Mouse (Mus musculus): ENCODE data around the gene Marf1.

Marf1 gene

GRCm38 (mm10) chr16:14137976-14138561 lies 25.1 kb downstream of the Marf1 start:
- no peak for DNase-seq (ENCODE audit: low read depth, low spot score)

- no peak for DNase-seq (ENCODE audit: low read depth, low spot score)
These were observed 28.1 kb downstream of the Marf1 start for GRCm38 (mm10) chr16:14135014-14135413.

GRCm38 (mm10) chr16:14131838-14132237 lies 31.3 kb downstream of the Marf1 start:
- DNase-seq (ENCODE audit: low read depth, low spot score) = peak; percentile 6

- DNase-seq (ENCODE audit: low read depth, low spot score) = peak; percentile 51
These were observed 31.8 kb downstream of the Marf1 start for GRCm38 (mm10) chr16:14131376-14131775.

GRCm38 (mm10) chr16:14130796-14131195 lies 32.4 kb downstream of the Marf1 start:
- no peak for DNase-seq (ENCODE audit: low read depth, low spot score)

- DNase-seq (ENCODE audit: low read depth, low spot score) = no peak
These were observed 34.2 kb downstream of the Marf1 start for GRCm38 (mm10) chr16:14128977-14129376.

- DNase-seq (ENCODE audit: low read depth, low spot score) = no peak
These were observed 37.9 kb downstream of the Marf1 start for GRCm38 (mm10) chr16:14125253-14125652.

- no peak for DNase-seq (ENCODE audit: low read depth, low spot score)
These were observed 38.4 kb downstream of the Marf1 start for GRCm38 (mm10) chr16:14124709-14125108.

GRCm38 (mm10) chr16:14123901-14124300 lies 39.2 kb downstream of the Marf1 start:
- DNase-seq (ENCODE audit: low read depth, low spot score) = peak; percentile 66

GRCm38 (mm10) chr16:14122586-14122985 lies 40.6 kb downstream of the Marf1 start:
- peak; percentile 30 for DNase-seq (ENCODE audit: low read depth, low spot score)

GRCm38 (mm10) chr16:14121563-14121962 lies 41.6 kb downstream of the Marf1 start:
- no peak for DNase-seq (ENCODE audit: low read depth, low spot score)

- no peak for DNase-seq (ENCODE audit: low read depth, low spot score)
These were observed 42.2 kb downstream of the Marf1 start for GRCm38 (mm10) chr16:14120941-14121340.

GRCm38 (mm10) chr16:14117299-14117698 lies 45.9 kb downstream of the Marf1 start:
- DNase-seq (ENCODE audit: low read depth, low spot score) = no peak

- DNase-seq (ENCODE audit: low read depth, low spot score) = no peak
These were observed 50.4 kb downstream of the Marf1 start for GRCm38 (mm10) chr16:14112742-14113141.

- DNase-seq (ENCODE audit: low read depth, low spot score) = no peak
These were observed 51.0 kb downstream of the Marf1 start for GRCm38 (mm10) chr16:14112133-14112532.

- DNase-seq (ENCODE audit: low read depth, low spot score) = no peak
These were observed 52.2 kb downstream of the Marf1 start for GRCm38 (mm10) chr16:14110922-14111321.

- DNase-seq (ENCODE audit: low read depth, low spot score) = no peak
These were observed 53.4 kb downstream of the Marf1 start for GRCm38 (mm10) chr16:14109651-14110230.

- DNase-seq (ENCODE audit: low read depth, low spot score) = no peak
These were observed 57.3 kb downstream of the Marf1 start for GRCm38 (mm10) chr16:14105891-14106290.

GRCm38 (mm10) chr16:14091771-14092170 lies 71.4 kb downstream of the Marf1 start:
- DNase-seq (ENCODE audit: low read depth, low spot score) = no peak

GRCm38 (mm10) chr16:14089296-14089695 lies 73.9 kb downstream of the Marf1 start:
- no peak for DNase-seq (ENCODE audit: low read depth, low spot score)

GRCm38 (mm10) chr16:14088249-14088648 lies 74.9 kb downstream of the Marf1 start:
- DNase-seq (ENCODE audit: low read depth, low spot score) = no peak

GRCm38 (mm10) chr16:14082925-14083324 lies 80.2 kb downstream of the Marf1 start:
- DNase-seq (ENCODE audit: low read depth, low spot score) = no peak

- no peak for DNase-seq (ENCODE audit: low read depth, low spot score)
These were observed 92.5 kb downstream of the Marf1 start for GRCm38 (mm10) chr16:14070471-14071169.
